Mouse (Mus musculus) olfactory bulb, adult 2 months (tissue): ENCODE data around the gene Cntnap5a.

ENCODE experiments used
- CTCF ChIP-seq: fragments of 200-500 bp; IDR thresholded peaks from 2 replicates; pipeline ENCODE4 v1.5.1; 2012; ENCODE audit warnings: low read depth, mild to moderate bottlenecking, low read length, moderate library complexity; ENCODE audit not compliant: insufficient read depth
- POLR2A ChIP-seq: fragments of 200-500 bp; IDR thresholded peaks from 2 replicates; pipeline ENCODE4 v1.6.1; 2012; ENCODE audit warnings: mild to moderate bottlenecking, low read depth, low read length, moderate library complexity; ENCODE audit not compliant: insufficient read depth

DNA sequence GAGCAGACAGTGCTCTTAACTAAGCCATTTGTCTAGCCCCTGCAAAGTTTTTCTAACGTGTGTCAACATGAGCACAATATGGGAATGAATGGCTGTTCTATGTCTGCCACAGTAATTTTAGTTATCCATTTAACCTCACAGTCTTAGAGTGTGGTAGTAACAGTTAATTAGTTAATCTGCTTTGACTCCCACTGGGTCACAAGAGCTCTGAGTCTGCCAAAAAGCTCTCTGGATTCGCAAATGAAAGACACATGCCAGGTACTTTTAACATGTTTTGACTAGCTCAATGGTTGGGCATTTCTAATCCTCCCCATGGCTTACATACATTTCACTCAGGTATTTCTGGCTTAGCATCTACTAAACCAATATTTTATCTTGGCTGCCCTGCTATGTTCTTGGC, 163.0 kb downstream of the Cntnap5a start:
- TF ChIP-seq POLR2A (no peak), CTCF (no peak)
